In genomic region chr13:32865591-32865990, GRCm38 (mm10) we compare ENCODE assay signal across 17 mouse cellular contexts. TPM values are rescaled to one million over a fixed set of nuclear protein-coding genes. Genes with fewer than 3 reads are reported as not detected.
DNase-seq lines count a peak whose midpoint lies in the region; ATAC-seq and TF ChIP-seq lines count a peak whose summit lies in the region.
"Had no signal": no experiment of that assay in that cellular context is flagged by ENCODE, and none has a peak within 500 bp of the region (broad histone marks: within the 10 kb centered on the region; RNA-seq: fewer than 3 reads in every experiment).

No protein-coding gene starts in this region.

- TF ChIP-seq CTCF in Patski (IDR thresholded peaks at IDR 0.05), result peak; percentile 81

- no peaks in the 10 kb centered on the region for H3K27me3 ChIP-seq in Patski

- CTCF ChIA-PET in Patski (lab: Charles Lee), result interaction anchor here (0.8 to 1.9 kb wide), 9 partner anchors 9 to 1041 kb away, joined by 3 to 5 read pairs (median 3); no protein-coding TSS in a partner anchor

- in situ Hi-C loops in Patski (cut with MboI; ENCODE audit: low pct_unique_long_range_greater_than_20kb), result loop anchor here (10.0 kb wide), 1 partner anchor 1039 kb away; the partner anchor contains the start of gene Serpinb6c

- POLR2A ChIA-PET in Patski (lab: Charles Lee), result no interaction called here

- ATAC-seq in Patski, result no peak
- ATAC-seq: forebrain, embryonic 16.5 days; intestine, embryonic 16.5 days had no signal

- DNase-seq in embryo, embryonic 10.5 days (ENCODE audit: low spot score), result peak; percentile 9
- no peak for DNase-seq in embryo, embryonic 9.5 days (ENCODE audit: extremely low spot score)
- DNase-seq in kidney, postnatal 4 days, result peak; percentile 14 to 22
- no peak for DNase-seq in kidney, postnatal 14 days
- DNase-seq in 3T3-L1 (ENCODE audit: low read depth, low spot score) (peak; percentile 40), Patski (ENCODE audit: low read depth, low spot score) (no peak)
- DNase-seq in thymus, postnatal 4 days, result no peak
- DNase-seq in layer of hippocampus, postnatal 10 days (ENCODE audit: low spot score in 2 of 2), result no peak
- DNase-seq: cerebellum, adult 9-11 months; gastrocnemius, postnatal 36 days; liver, embryonic 13.5 days had no signal

RNA-seq across cellular contexts. Expression of gene Serpinb1a, which starts 14.6 kb away (rescaled TPM):
- polyA plus RNA-seq in Patski (2021), result 2.9 TPM
- under 1 TPM; 0.40 to 0.62 TPM for total RNA-seq in layer of hippocampus, postnatal 10 days (2021)

RNA-seq across cellular contexts. Expression of gene Serpinb1c, which starts 32.4 kb away (rescaled TPM):
- polyA plus RNA-seq in Patski (2021), result 0.69 TPM
- total RNA-seq in layer of hippocampus, postnatal 10 days (2021), result under 1 TPM in 1 of 2 experiments, not detected in 1; 0.36 TPM
- total RNA-seq: left cerebral cortex, adult 18-20 months had no signal
- polyA plus RNA-seq: embryonic facial prominence, embryonic 14.5 days; forebrain, embryonic 16.5 days; intestine, embryonic 16.5 days; liver, embryonic 13.5 days; midbrain, embryonic 11.5 days; neural tube, embryonic 11.5 days had no signal

Comparison
In these comparisons a context has a peak if more than half of its experiments do, and no peak if none do; other contexts are left out.
1. DNase-seq: peak in embryo, embryonic 10.5 days (single experiment), kidney, postnatal 4 days (2 of 2) and 3T3-L1 (single experiment); none in embryo, embryonic 9.5 days (single experiment), kidney, postnatal 14 days (single experiment), Patski (single experiment), thymus, postnatal 4 days (single experiment) and layer of hippocampus, postnatal 10 days (0 of 2).